Mouse (Mus musculus) lung, postnatal 0 days (tissue): Measurements from ENCODE around the gene Mlf2. TPM values are rescaled to one million over a fixed set of nuclear protein-coding genes. Genes with fewer than 3 reads are reported as not detected.

Experiments
- ATAC-seq: fragments of 200-750 bp; cut with Nextera tagmentation; 2 replicates; pipeline ENCODE4 v1.8.0; 2017; ENCODE audit warnings: moderate library complexity
- DNase-seq: peaks from one replicate; pipeline ENCODE4 v3.0.0-alpha.2; 2016; ENCODE audit warnings: low spot score
- H3K27ac ChIP-seq: fragments of 300-500 bp; sonication (generic); 2 replicates; pipeline ENCODE4 v1.5.1; 2014; ENCODE audit warnings: antibody characterized with exemption, mild to moderate bottlenecking, low read length, mixed read lengths
- H3K27me3 ChIP-seq: fragments of 300-500 bp; sonication (generic); replicated peaks from 2 replicates; pipeline ENCODE4 v1.6.1; 2014; ENCODE audit warnings: low read length, mixed read lengths; ENCODE audit not compliant: insufficient read depth
- H3K36me3 ChIP-seq: fragments of 300-500 bp; sonication (generic); 2 replicates; pipeline ENCODE4 v1.6.1; 2014; ENCODE audit warnings: low read length, mixed read lengths; ENCODE audit not compliant: insufficient read depth
- H3K4me1 ChIP-seq: fragments of 300-500 bp; sonication (generic); 2 replicates; pipeline ENCODE4 v1.6.1; 2014; ENCODE audit warnings: antibody characterized with exemption, low read depth, low read length, mixed read lengths; ENCODE audit not compliant: insufficient read depth
- H3K4me2 ChIP-seq: fragments of 300-500 bp; sonication (generic); replicated peaks from 2 replicates; pipeline ENCODE4 v1.6.1; 2014; ENCODE audit warnings: low read depth, mild to moderate bottlenecking, low read length, moderate library complexity, mixed read lengths
- H3K4me3 ChIP-seq: fragments of 300-500 bp; sonication (generic); 2 replicates; pipeline ENCODE4 v1.5.1; 2014; ENCODE audit warnings: low read depth, low read length
- H3K9ac ChIP-seq: fragments of 300-500 bp; sonication (generic); replicated peaks from 2 replicates; pipeline ENCODE4 v1.6.1; 2014; ENCODE audit warnings: low read depth, mild to moderate bottlenecking
- H3K9me3 ChIP-seq: fragments of 300-500 bp; sonication (generic); 2 replicates; pipeline ENCODE4 v1.6.1; 2016; ENCODE audit warnings: low read length, mixed read lengths
- CTCF ChIP-seq: IDR thresholded peaks from 2 replicates; pipeline ENCODE4 v1.5.1; 2016; ENCODE audit warnings: antibody characterized with exemption, mild to moderate bottlenecking
- EP300 ChIP-seq: IDR thresholded peaks from 2 replicates; pipeline ENCODE4 v1.6.1; 2016; ENCODE audit warnings: antibody characterized with exemption, mild to moderate bottlenecking, control low read depth
- WGBS: fragments of 180-500 bp; shearing (Covaris S2); extraction: QIAGEN DNeasy Blood & Tissue Kit; methylation state at CpG from one replicate; pipeline ENCODE4 v1.1.7; 2014; 5-methylcytosine and 5-hydroxymethylcytosine counted together
- polyA plus RNA-seq: library from polyadenylated mRNA; unstranded; fragments of >200 nt; fragmentation: Nextera tagmentation; extraction: Ambion mirVana; gene quantifications from 2 replicates; pipeline ENCODE4 v1.2.1, GENCODE M21; 2015

The Mlf2 gene
- polyA plus RNA-seq, 1 experiment from 2014 or later, result 289 TPM

DNA sequence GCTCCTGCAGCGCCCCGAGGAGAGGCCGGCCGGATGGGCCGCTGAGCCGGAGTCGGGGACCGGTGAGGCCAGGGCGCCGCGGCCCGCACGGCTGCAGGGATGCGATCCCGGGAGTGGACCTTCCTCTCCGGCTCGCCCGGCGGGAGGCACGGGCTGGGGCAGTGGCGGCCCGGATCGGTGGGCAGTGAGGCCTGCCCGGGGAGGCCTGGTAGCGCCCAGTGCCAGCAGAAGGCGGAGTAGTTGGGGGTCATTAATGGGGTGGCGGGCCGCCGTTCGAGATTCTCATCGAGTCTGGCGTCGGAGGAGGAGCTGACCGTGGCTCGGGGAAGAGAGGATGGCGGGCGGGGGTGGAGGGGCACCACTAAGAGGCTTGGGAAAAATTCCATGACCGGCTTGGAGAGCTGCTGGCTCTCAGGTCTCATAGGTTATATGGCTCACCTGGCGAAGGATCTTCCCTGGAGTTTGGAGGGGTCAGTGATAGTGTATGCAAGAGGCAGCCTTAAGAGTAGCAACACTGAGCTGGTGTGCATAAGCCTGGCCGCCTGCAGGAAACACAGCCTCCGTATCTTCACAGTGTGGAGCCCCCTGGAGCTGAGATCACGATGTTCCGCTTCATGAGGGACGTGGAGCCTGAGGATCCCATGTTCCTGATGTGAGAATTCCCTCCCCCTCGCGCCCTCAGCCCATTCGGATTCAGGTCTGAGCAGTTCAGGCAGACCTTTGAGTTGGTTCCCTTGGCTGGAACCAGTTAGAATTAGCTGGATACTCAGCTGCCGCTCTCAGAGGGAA is 533 bp downstream of the Mlf2 start:
- ATAC-seq, result no peak
- Histone ChIP-seq H3K4me2 (peak overlapping the region; percentile 71), H3K9ac (peak overlapping the region; percentile 86), H3K27me3 (no peaks in the 10 kb centered on the region), H3K36me3 (peaks cover 22% of the 10 kb centered on the region; the same call in 1 of the 2 replicates), H3K9me3 (no peaks in the 10 kb centered on the region), H3K4me1 (peaks cover 12% of the 10 kb centered on the region), H3K4me3 (peak overlapping the region; percentile 79), H3K27ac (peak overlapping the region; percentile 96)
- 1% methylated on average over 45 of the region's 48 CpGs for WGBS
- TF ChIP-seq EP300 (no peak), CTCF (peak; percentile 70)
- DNase-seq, result peak; percentile 78

- H3K9ac ChIP-seq, result peak overlapping the region; percentile 86
- DNase-seq (no peak), ATAC-seq (no peak)
- 45% methylated on average over 12 of the region's 12 CpGs for WGBS
- H3K9me3 ChIP-seq, result no peaks in the 10 kb centered on the region
- H3K27ac ChIP-seq, result peak overlapping the region; percentile 96
- peaks cover 12% of the 10 kb centered on the region for H3K4me1 ChIP-seq
- no peaks in the 10 kb centered on the region for H3K27me3 ChIP-seq
- peak overlapping the region; percentile 71 for H3K4me2 ChIP-seq
- H3K4me3 ChIP-seq, result peak overlapping the region; percentile 79
- peaks cover 23% of the 10 kb centered on the region; the same call in 1 of the 2 replicates for H3K36me3 ChIP-seq
- TF ChIP-seq EP300 (no peak), CTCF (no peak)
Observed at GRCm38 (mm10) chr6:124932314-124932695, 1.1 kb downstream of the Mlf2 start.

DNA sequence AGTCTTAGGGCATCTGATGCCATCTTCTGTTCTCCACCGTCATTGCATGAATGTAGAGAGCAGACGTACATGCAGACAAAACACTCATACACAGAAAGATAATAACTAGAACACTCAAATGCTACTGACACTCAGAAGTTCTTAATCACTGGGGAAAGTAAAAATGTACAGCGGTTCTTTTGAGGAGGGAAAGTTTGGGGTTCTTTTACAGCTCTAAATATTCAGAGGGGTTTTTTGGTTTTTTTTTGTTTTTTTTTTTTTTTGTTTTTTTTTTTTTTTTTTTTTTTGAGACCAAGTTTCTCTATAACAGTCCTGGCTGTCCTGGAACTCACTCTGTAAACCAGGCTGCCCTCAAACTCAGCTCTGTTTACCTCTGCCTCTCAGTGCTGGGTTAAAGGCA is 1.9 kb downstream of the Mlf2 start:
- ATAC-seq, result no peak
- Histone ChIP-seq H3K4me1 (peaks cover 12% of the 10 kb centered on the region), H3K27me3 (no peaks in the 10 kb centered on the region), H3K9ac (no peak overlapping the region), H3K4me3 (no peak overlapping the region), H3K9me3 (no peaks in the 10 kb centered on the region), H3K36me3 (peaks cover 23% of the 10 kb centered on the region; the same call in 1 of the 2 replicates), H3K27ac (no peak overlapping the region), H3K4me2 (no peak overlapping the region)
- TF ChIP-seq EP300 (no peak), CTCF (peak; percentile 25; the same call in 1 of the 2 replicates)
- no peak for DNase-seq
- 78% methylated on average over 3 of the region's 3 CpGs for WGBS

- H3K36me3 ChIP-seq, result peaks cover 23% of the 10 kb centered on the region; the same call in 1 of the 2 replicates
- no peak for TF ChIP-seq CTCF
- TF ChIP-seq EP300, result no peak
- DNase-seq (no peak), ATAC-seq (no peak)
- no peaks in the 10 kb centered on the region for H3K9me3 ChIP-seq
- peaks cover 12% of the 10 kb centered on the region for H3K4me1 ChIP-seq
- H3K4me3 ChIP-seq, result no peak overlapping the region
- 92% methylated on average over 7 of the region's 7 CpGs for WGBS
- H3K27me3 ChIP-seq, result no peaks in the 10 kb centered on the region
- H3K9ac ChIP-seq, result no peak overlapping the region
- H3K27ac ChIP-seq, result no peak overlapping the region
- H3K4me2 ChIP-seq, result no peak overlapping the region
Observed at GRCm38 (mm10) chr6:124934670-124935069, 3.5 kb downstream of the Mlf2 start.

GRCm38 (mm10) chr6:124936681-124937080 is 5.5 kb downstream of the Mlf2 start:
- TF ChIP-seq EP300 (no peak), CTCF (no peak)
- 55% methylated on average over 1 of the region's 1 CpGs for WGBS
- H3K4me2 ChIP-seq, result no peak overlapping the region
- H3K27ac ChIP-seq, result 0 out of 2 replicates have a peak overlapping the region, but pooled peaks have one; percentile 68
- H3K27me3 ChIP-seq, result no peaks in the 10 kb centered on the region
- H3K4me3 ChIP-seq, result no peak overlapping the region
- H3K36me3 ChIP-seq, result peaks cover 23% of the 10 kb centered on the region; the same call in 1 of the 2 replicates
- peaks cover 7% of the 10 kb centered on the region for H3K4me1 ChIP-seq
- H3K9me3 ChIP-seq, result no peaks in the 10 kb centered on the region
- DNase-seq, result no peak
- no peak overlapping the region for H3K9ac ChIP-seq
- no peak for ATAC-seq

DNA sequence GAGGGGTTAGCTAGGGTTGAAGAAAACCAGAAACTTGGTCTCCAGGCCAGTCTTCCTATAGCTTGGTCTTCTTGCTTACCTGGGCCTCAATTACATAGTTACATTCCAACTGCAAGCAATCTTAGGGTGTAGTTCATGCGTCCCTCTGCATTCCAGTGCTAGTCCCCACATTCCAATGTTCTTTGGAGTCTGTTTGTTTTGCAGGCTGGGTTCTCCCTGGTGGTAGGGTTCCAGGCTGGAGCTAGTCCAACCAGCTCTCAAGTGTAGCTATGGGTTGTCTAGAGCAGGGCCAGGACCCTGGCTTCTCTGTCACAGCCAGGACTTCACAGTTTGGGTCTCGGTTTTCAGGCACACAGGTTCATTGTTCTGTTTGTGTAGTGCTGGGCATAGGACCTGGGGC is 6.3 kb downstream of the Mlf2 start:
- WGBS, result 51% methylated on average over 2 of the region's 2 CpGs
- H3K36me3 ChIP-seq, result peaks cover 23% of the 10 kb centered on the region; the same call in 1 of the 2 replicates
- H3K27me3 ChIP-seq, result no peaks in the 10 kb centered on the region
- peaks cover 2% of the 10 kb centered on the region for H3K4me1 ChIP-seq
- H3K4me3 ChIP-seq, result no peak overlapping the region
- no peak overlapping the region for H3K4me2 ChIP-seq
- TF ChIP-seq EP300 (peak; percentile 68), CTCF (no peak)
- H3K27ac ChIP-seq, result peak overlapping the region; percentile 68
- ATAC-seq (peak; percentile 85), DNase-seq (peak; percentile 48)
- no peak overlapping the region for H3K9ac ChIP-seq
- no peaks in the 10 kb centered on the region for H3K9me3 ChIP-seq
